8 mouse cellular contexts compared by ENCODE assay signal in genomic region chr10:12996736-12997477, GRCm38 (mm10). TPM values are rescaled to one million over a fixed set of nuclear protein-coding genes. Genes with fewer than 3 reads are reported as not detected.
A peak's percentile ranks its signal among the peaks of the same experiment; 100 is the strongest.
DNase-seq lines count a peak whose midpoint lies in the region; ATAC-seq and TF ChIP-seq lines count a peak whose summit lies in the region.

No protein-coding gene starts in this region.

- H3K9me3 ChIP-seq in forebrain, embryonic 16.5 days (ENCODE audit: control insufficient read depth, low read length), result no peaks in the 10 kb centered on the region
- no peaks in the 10 kb centered on the region for H3K9me3 ChIP-seq in lung, embryonic 15.5 days

- H3K9ac ChIP-seq in forebrain, embryonic 16.5 days (replicated peaks; ENCODE audit: low read depth, low read length), result no peak overlapping the region
- no peak overlapping the region for H3K9ac ChIP-seq in lung, embryonic 15.5 days

- no peaks in the 10 kb centered on the region for H3K27me3 ChIP-seq in forebrain, embryonic 16.5 days (replicated peaks; ENCODE audit: control insufficient read depth, insufficient read depth, low read length)
- no peaks in the 10 kb centered on the region for H3K27me3 ChIP-seq in lung, embryonic 15.5 days
- no peaks in the 10 kb centered on the region for H3K27me3 ChIP-seq in thymus, adult 2 months (ENCODE audit: control insufficient read depth, insufficient read depth, low read length)

- no peak overlapping the region for H3K4me2 ChIP-seq in forebrain, embryonic 16.5 days (ENCODE audit: low read length)
- peak overlapping the region; percentile 21 for H3K4me2 ChIP-seq in lung, embryonic 15.5 days

- peak; percentile 88 for ATAC-seq in forebrain, embryonic 16.5 days
- peak; percentile 79 for ATAC-seq in lung, embryonic 15.5 days (ENCODE audit: borderline replicate concordance, extremely low read depth, low FRiP score, low TSS enrichment)

- TF ChIP-seq CTCF in layer of hippocampus, adult 2 months (conservative IDR thresholded peaks at IDR 0.05), result peak; percentile 79
- TF ChIP-seq CTCF in thymus, adult 2 months (IDR thresholded peaks at IDR 0.05; ENCODE audit: borderline replicate concordance, control insufficient read depth, extremely low read depth, insufficient read depth, low read length, poor library complexity), result no peak

- DNase-seq in ES-CJ7 (ENCODE audit: low read depth, low spot score), result peak; percentile 81
- peak; percentile 81 to 85 for DNase-seq in cerebellum, adult 18-20 months
- peak; percentile 92 for DNase-seq in heart, postnatal 4 days
- DNase-seq in layer of hippocampus, adult 2 months (ENCODE audit: low spot score in 2 of 2), result peak; percentile 62 to 87
- peak; percentile 49 for DNase-seq in ovary, adult 18-20 months (ENCODE audit: low spot score)
- DNase-seq in thymus, adult 2 months, result peak; percentile 81

- no peaks in the 10 kb centered on the region for H3K36me3 ChIP-seq in forebrain, embryonic 16.5 days (ENCODE audit: control insufficient read depth, insufficient read depth)
- no peaks in the 10 kb centered on the region for H3K36me3 ChIP-seq in lung, embryonic 15.5 days
- H3K36me3 ChIP-seq in thymus, adult 2 months (ENCODE audit: control insufficient read depth, insufficient read depth, low read length), result no peaks in the 10 kb centered on the region

- H3K4me1 ChIP-seq in forebrain, embryonic 16.5 days (replicated peaks; ENCODE audit: control insufficient read depth, insufficient read depth, low read length), result no peaks in the 10 kb centered on the region
- no peaks in the 10 kb centered on the region for H3K4me1 ChIP-seq in lung, embryonic 15.5 days
- H3K4me1 ChIP-seq in thymus, adult 2 months (replicated peaks; ENCODE audit: control insufficient read depth, insufficient read depth, low read length), result no peaks in the 10 kb centered on the region

- no peak overlapping the region for H3K27ac ChIP-seq in forebrain, embryonic 16.5 days (ENCODE audit: low read length)
- no peak overlapping the region for H3K27ac ChIP-seq in layer of hippocampus, adult 2 months
- H3K27ac ChIP-seq in lung, embryonic 15.5 days, result no peak overlapping the region
- H3K27ac ChIP-seq in thymus, adult 2 months (ENCODE audit: control insufficient read depth, insufficient read depth, low read length), result no peak overlapping the region

- no peak overlapping the region for H3K4me3 ChIP-seq in forebrain, embryonic 16.5 days (replicated peaks; ENCODE audit: low read length)
- no peak overlapping the region for H3K4me3 ChIP-seq in layer of hippocampus, adult 2 months
- no peak overlapping the region for H3K4me3 ChIP-seq in lung, embryonic 15.5 days
- H3K4me3 ChIP-seq in thymus, adult 2 months (ENCODE audit: control insufficient read depth, insufficient read depth, low read length), result no peak overlapping the region

- TF ChIP-seq POLR2A in thymus, adult 2 months (IDR thresholded peaks at IDR 0.05; ENCODE audit: control insufficient read depth, extremely low read depth, insufficient read depth, low read length, poor library complexity), result no peak

- 43% methylated on average over 17 of the region's 17 CpGs for WGBS in forebrain, embryonic 16.5 days
- 42% methylated on average over 17 of the region's 17 CpGs for WGBS in lung, embryonic 15.5 days
- 45% methylated on average over 17 of the region's 17 CpGs for WGBS in thymus, adult 2 months

RNA-seq across cellular contexts. Expression of gene Sf3b5, which starts 8.2 kb away (rescaled TPM):
- 25.1 and 25.9 TPM in 2 replicates for polyA plus RNA-seq in forebrain, embryonic 16.5 days (2015; fragmentation: Nextera tagmentation; extraction: Ambion mirVana)
- 1 to 10 TPM; 9.2 to 9.6 TPM for total RNA-seq in heart, postnatal 4 days (2021)
- total RNA-seq in layer of hippocampus, adult 2 months (2021), result 1 to 10 TPM; 9.4 to 9.7 TPM
- polyA plus RNA-seq in lung, embryonic 15.5 days (2015; fragmentation: Nextera tagmentation; extraction: Ambion mirVana), result 35.8 and 37.5 TPM in 2 replicates
- polyA plus RNA-seq in thymus, adult 2 months (2012; rRNA removed), result 51.3 and 57.4 TPM in 2 replicates

RNA-seq across cellular contexts. Expression of gene Stx11, which starts 32.8 kb away (rescaled TPM):
- 1.3 TPM in 2 replicates for polyA plus RNA-seq in forebrain, embryonic 16.5 days (2015; fragmentation: Nextera tagmentation; extraction: Ambion mirVana)
- total RNA-seq in heart, postnatal 4 days (2021), result 1 to 10 TPM; 2.3 to 3.4 TPM
- under 1 TPM; 0.07 to 0.33 TPM for total RNA-seq in layer of hippocampus, adult 2 months (2021)
- 2.0 and 5.3 TPM in 2 replicates for polyA plus RNA-seq in lung, embryonic 15.5 days (2015; fragmentation: Nextera tagmentation; extraction: Ambion mirVana)
- 10.5 and 11.1 TPM in 2 replicates for polyA plus RNA-seq in thymus, adult 2 months (2012; rRNA removed)
